Mouse (Mus musculus): ENCODE results near the gene Sept5. TPM values are rescaled to one million over a fixed set of nuclear protein-coding genes. Genes with fewer than 3 reads are reported as not detected.

Sept5 gene
- polyA plus RNA-seq, 1 experiment from 2014 or later: 105 TPM

DNA sequence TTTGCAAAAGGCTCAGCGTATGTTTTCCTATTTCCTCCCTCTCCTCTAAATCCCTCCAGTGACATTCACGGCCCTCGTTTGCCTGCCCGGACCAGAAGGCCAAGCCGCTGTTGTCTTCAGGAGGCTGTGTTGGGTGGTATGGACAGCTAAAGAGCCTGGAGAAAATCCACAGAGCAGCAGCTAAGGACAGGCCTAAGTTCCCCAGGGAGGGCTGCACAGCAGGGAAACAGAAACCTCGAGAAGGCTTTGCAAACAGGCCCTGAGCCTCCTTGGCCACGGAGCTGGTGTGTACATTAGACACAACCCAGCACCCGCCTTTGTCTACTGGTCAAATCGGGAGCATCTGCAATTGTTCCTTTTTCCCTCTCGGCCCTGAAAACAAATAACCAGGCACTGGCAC lies 44.1 kb downstream of the Sept5 start:
- Histone ChIP-seq H3K36me3 (no peaks in the 10 kb centered on the region), H3K4me1 (peaks cover 47% of the 10 kb centered on the region), H3K9ac (peak overlapping the region; percentile 36; the same call in 1 of the 2 replicates), H3K27me3 (peaks cover 99% of the 10 kb centered on the region), H3K9me3 (replicated peaks) (no peaks in the 10 kb centered on the region), H3K4me3 (peak overlapping the region; percentile 42), H3K4me2 (replicated peaks) (peak overlapping the region; percentile 62), H3K27ac (no peak overlapping the region)
- 5% methylated on average over 10 of the region's 10 CpGs for WGBS
- no peak for ATAC-seq (ENCODE audit: low FRiP score)

DNA sequence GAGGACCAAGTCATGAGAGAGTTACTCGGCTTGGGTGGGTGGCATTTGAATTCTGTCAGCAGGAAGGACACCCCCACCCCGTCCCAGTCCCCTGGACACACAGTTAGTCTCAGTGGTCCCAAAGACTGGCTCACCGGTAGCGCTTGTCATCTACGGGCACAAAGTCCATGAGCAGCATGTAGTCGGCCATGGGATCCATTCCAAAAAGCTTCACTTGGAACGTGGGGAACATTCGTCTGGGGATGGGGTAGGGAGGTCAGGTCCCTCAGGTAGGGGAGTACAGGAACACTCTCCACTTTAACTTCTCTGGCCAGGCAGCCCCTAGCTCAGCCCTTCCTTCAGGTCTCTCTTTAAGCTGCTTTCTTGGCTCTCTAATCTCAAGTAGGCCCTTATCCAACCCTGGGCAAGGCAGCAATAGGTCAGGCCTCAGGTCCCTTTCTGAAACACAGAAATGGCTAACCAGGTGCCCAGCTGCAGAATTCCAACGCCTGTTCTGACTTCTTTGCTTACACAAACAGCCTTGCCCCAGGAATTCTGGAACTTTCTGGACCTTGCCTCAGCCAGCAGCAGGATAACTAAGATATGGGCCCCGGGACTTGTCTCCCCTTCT lies 44.7 kb downstream of the Sept5 start:
- H3K27ac ChIP-seq: no peak overlapping the region
- peaks cover 40% of the 10 kb centered on the region for H3K4me1 ChIP-seq
- H3K36me3 ChIP-seq: no peaks in the 10 kb centered on the region
- peak overlapping the region; percentile 62 for H3K4me2 ChIP-seq (replicated peaks)
- WGBS: 6% methylated on average over 10 of the region's 10 CpGs
- no peaks in the 10 kb centered on the region for H3K9me3 ChIP-seq (replicated peaks)
- H3K27me3 ChIP-seq: peaks cover 99% of the 10 kb centered on the region
- no peak for ATAC-seq (ENCODE audit: low FRiP score)
- peak overlapping the region; percentile 42 for H3K4me3 ChIP-seq
- peak overlapping the region; percentile 36; the same call in 1 of the 2 replicates for H3K9ac ChIP-seq

DNA sequence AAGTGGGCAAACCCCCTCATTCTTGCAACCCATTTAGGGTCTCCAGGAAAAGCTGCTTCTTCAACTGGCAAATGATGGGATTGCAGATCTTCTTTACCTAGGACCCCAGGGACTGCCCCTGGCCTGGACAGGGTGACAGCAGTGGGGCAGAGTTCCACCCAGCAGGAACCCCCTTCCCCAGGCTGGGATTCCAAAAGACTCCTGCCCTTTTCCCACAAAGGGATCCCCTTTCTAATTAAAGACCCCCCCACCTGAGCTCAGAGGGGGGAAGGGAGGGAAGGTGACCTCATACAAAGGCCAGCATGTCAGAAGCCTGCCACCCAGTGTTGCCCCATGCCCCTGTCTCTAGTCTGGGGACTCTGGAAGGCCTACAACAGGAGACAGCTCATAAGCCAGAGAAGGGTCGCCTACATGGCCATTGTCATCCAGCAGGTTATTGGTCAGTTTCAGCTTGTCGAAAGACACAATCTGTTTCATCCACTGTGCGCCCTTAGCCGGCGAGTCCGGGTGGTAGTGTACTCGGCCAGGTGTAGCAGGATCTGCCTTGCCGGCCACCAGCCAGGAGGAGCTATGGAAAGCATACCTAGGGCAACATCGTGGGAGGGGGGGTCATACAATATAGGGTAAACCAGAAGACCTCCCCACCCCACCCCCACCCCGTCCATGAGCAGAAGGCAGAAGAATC lies 45.9 kb downstream of the Sept5 start:
- no peak for ATAC-seq (ENCODE audit: low FRiP score)
- WGBS: 12% methylated on average over 10 of the region's 10 CpGs

DNA sequence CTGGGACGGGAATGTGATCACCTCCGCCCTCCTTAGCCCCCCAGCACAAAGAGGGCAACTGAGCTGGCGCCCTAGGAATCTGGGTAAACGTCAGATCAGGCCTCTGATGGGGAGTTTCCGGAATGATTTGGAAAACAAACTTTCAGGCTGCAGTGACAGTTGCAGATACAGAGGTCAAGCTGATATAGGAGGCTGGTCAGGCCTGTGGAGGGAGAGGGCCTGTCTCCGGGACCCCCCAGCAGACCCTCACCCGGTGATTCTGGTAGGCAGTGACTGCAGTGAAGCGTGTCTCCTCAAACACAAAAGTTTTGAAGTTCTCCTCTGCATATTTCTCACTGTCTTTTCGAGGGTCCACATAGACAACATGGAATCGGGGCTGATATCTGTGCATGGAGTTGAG lies 46.6 kb downstream of the Sept5 start:
- ATAC-seq (ENCODE audit: low FRiP score): no peak
- H3K9ac ChIP-seq: no peak overlapping the region
- H3K36me3 ChIP-seq: no peaks in the 10 kb centered on the region
- H3K27me3 ChIP-seq: peaks cover 95% of the 10 kb centered on the region
- H3K4me1 ChIP-seq: peaks cover 33% of the 10 kb centered on the region
- H3K27ac ChIP-seq: no peak overlapping the region
- H3K9me3 ChIP-seq (replicated peaks): no peaks in the 10 kb centered on the region
- H3K4me2 ChIP-seq (replicated peaks): peak overlapping the region; percentile 55; the same call in 1 of the 2 replicates
- 9% methylated on average over 10 of the region's 10 CpGs for WGBS
- 0 out of 2 replicates have a peak overlapping the region, but pooled peaks have one; percentile 1 for H3K4me3 ChIP-seq

More for the DNA sequence above, 45.9 kb downstream of the Sept5 start:
- no peak overlapping the region for H3K27ac ChIP-seq
- H3K4me3 ChIP-seq: peak overlapping the region; percentile 42; the same call in 1 of the 2 replicates
- H3K36me3 ChIP-seq: no peaks in the 10 kb centered on the region
- H3K27me3 ChIP-seq: peaks cover 96% of the 10 kb centered on the region
- peaks cover 38% of the 10 kb centered on the region for H3K4me1 ChIP-seq
- H3K9me3 ChIP-seq (replicated peaks): no peaks in the 10 kb centered on the region
- peak overlapping the region; percentile 62; the same call in 1 of the 2 replicates for H3K4me2 ChIP-seq (replicated peaks)
- H3K9ac ChIP-seq: no peak overlapping the region

DNA sequence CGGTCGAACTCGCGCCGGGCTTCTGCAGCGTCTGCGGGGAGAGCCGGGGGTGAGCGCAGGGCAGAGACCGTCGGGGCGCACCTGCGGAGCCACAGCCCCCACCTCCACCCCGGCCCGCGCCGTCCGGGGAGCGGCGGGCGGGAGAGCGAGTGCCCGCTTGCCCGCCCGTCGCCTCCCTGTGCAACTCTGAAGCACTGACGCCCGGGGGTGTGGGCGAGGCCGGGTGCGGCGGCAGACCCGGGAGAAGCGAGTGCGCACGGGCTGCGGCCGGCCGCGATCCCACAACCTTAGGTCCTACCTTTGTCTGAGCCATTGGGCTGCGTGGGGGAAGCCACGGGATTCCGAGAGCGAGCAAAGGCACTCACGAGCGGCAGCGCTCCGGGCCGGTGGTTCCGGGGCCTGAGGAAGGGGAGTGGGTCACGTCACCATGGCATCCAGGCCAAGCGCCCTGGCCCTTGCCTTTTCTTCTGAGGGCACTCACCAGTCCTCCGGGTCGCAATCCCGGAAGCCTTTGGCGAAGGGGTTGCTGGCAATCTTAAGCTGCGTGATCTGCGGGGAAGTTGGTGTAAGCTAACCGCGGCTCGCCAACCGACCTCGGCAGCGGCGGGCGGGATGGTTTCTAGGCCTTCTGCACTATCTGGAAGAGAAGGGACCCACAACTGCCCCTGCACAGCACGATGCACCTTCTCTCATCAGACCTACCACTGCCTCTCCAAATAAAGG lies 47.2 kb downstream of the Sept5 start:
- Histone ChIP-seq H3K4me2 (replicated peaks) (peak overlapping the region; percentile 55), H3K4me1 (peaks cover 27% of the 10 kb centered on the region), H3K9me3 (replicated peaks) (no peaks in the 10 kb centered on the region), H3K36me3 (no peaks in the 10 kb centered on the region), H3K27ac (no peak overlapping the region), H3K27me3 (peaks cover 95% of the 10 kb centered on the region), H3K4me3 (peak overlapping the region; percentile 36), H3K9ac (peak overlapping the region; percentile 47)
- WGBS: under 1% methylated on average over 65 of the region's 67 CpGs
- no peak for ATAC-seq (ENCODE audit: low FRiP score)

DNA sequence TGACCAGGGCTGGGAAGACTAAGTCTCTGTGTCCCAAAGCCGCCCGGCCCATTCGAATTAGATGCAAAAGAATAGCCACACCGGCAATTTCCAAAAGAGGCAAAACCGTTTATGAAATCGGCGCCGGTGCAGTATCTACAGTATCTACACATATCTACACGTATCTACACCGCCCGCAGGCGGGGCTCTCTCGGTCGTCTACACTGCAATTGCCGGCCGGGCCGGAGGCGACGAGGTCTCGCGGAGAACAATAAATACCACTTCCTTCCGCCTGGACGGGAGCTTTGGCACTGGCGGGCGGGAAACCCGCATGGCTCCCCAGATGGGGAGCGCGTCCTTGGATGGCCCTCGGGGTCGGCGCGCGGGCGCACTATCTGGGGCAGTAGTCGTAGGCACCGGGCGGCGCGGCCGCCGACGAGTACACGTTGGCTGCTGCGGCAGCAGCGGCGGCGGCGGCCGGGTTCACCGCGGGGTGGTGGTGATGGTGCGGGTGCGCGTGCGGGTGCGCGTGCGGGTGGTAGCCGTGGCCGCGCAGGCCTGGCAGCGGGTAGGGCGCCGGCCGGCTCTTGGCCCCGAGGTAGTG lies 48.0 kb downstream of the Sept5 start:
- H3K27ac ChIP-seq: no peak overlapping the region
- peak overlapping the region; percentile 36 for H3K4me3 ChIP-seq
- H3K27me3 ChIP-seq: peaks cover 90% of the 10 kb centered on the region
- no peak for ATAC-seq (ENCODE audit: low FRiP score)
- WGBS: 1% methylated on average over 66 of the region's 66 CpGs
- H3K4me1 ChIP-seq: peaks cover 26% of the 10 kb centered on the region
- no peaks in the 10 kb centered on the region for H3K36me3 ChIP-seq
- H3K4me2 ChIP-seq (replicated peaks): peak overlapping the region; percentile 55
- H3K9ac ChIP-seq: peak overlapping the region; percentile 47
- no peaks in the 10 kb centered on the region for H3K9me3 ChIP-seq (replicated peaks)

DNA sequence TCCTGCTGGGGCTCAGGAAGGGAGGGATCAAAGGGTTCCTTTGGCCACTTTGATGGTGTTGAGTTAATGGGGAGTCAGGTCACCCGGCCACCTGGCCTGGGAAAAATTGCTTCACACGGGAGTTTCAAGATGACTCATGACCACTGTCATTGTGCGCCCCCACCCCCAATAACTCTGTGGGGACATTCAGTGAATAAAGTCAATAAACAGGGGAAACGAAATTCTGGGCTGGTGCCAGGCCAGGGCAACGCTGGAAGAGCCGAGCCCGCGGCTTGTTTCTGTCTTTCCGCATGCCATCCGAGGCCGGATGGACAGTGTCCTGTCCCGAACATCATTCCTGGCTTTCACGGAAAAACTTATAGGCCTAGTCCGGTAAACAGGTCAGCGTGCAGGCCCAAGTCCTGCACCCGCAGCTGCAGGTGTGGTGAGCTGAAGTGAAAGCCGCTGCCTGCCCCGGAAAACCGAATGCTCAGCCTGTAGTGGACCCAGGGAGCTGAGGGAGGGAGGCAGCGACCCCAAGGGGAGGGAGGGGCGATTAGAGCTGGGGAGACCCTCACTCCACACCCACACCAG lies 48.6 kb downstream of the Sept5 start:
- peak overlapping the region; percentile 55 for H3K4me2 ChIP-seq (replicated peaks)
- no peak overlapping the region for H3K9ac ChIP-seq
- no peaks in the 10 kb centered on the region for H3K9me3 ChIP-seq (replicated peaks)
- H3K36me3 ChIP-seq: no peaks in the 10 kb centered on the region
- peak overlapping the region; percentile 36 for H3K4me3 ChIP-seq
- 5% methylated on average over 21 of the region's 21 CpGs for WGBS
- H3K4me1 ChIP-seq: peaks cover 20% of the 10 kb centered on the region
- H3K27me3 ChIP-seq: peaks cover 85% of the 10 kb centered on the region
- ATAC-seq (ENCODE audit: low FRiP score): no peak
- H3K27ac ChIP-seq: no peak overlapping the region

DNA sequence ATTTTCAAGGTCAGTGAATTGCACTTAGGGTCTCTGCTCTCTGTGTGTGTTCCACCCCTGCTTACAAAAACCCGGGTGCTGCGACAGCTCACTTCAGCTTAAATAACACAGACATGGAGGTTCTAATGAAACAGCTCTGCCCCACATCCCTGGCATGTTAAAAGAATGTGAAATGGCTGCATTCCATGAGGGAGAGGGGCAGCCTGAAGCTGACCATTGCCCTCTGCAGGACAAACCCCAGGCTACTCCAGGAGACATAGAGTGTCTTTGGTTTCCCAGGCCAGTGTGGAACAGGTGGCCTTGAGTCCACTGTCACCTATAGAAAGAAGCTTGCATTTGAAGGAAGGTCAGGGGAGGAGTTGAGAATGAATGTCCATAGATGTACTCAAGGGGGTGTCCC lies 49.4 kb downstream of the Sept5 start:
- Histone ChIP-seq H3K27me3 (peaks cover 77% of the 10 kb centered on the region), H3K36me3 (no peaks in the 10 kb centered on the region), H3K9ac (no peak overlapping the region), H3K4me2 (replicated peaks) (no peak overlapping the region), H3K4me1 (peaks cover 15% of the 10 kb centered on the region), H3K9me3 (replicated peaks) (no peaks in the 10 kb centered on the region), H3K4me3 (no peak overlapping the region), H3K27ac (no peak overlapping the region)
- no peak for ATAC-seq (ENCODE audit: low FRiP score)
- 21% methylated on average over 2 of the region's 2 CpGs for WGBS

DNA sequence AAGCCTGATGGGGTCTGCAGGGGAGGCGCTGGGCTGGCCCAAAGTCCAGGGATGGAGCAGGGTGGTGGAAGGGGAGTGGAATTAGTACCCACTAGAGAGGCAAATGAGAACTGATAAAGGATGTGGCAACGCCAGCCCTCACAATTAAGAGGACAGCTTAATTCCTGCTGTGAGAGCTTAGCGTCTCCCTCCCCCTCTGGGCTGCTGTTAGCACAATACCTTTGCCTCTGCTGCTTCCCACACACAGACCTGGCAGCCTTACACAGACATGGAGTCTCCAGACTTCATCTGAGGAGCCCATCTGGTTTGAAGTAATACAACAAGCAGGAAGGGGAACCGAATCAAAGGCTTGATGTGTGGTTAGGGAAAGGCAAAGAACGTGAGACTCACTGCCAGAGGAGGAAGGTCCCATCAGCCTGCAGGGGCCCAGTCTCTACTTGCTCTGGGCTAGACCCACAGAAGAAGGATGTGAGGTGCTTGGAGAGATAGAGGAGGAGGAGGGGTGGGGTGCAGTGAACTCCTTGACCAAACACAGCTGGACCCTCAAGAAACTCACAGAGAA lies 52.1 kb downstream of the Sept5 start:
- Histone ChIP-seq H3K27me3 (peaks cover 50% of the 10 kb centered on the region), H3K9me3 (replicated peaks) (no peaks in the 10 kb centered on the region), H3K27ac (no peak overlapping the region), H3K9ac (no peak overlapping the region), H3K4me2 (replicated peaks) (no peak overlapping the region), H3K4me1 (peaks cover 15% of the 10 kb centered on the region), H3K36me3 (no peaks in the 10 kb centered on the region), H3K4me3 (no peak overlapping the region)
- no peak for ATAC-seq (ENCODE audit: low FRiP score)
- WGBS: 17% methylated on average over 5 of the region's 5 CpGs

DNA sequence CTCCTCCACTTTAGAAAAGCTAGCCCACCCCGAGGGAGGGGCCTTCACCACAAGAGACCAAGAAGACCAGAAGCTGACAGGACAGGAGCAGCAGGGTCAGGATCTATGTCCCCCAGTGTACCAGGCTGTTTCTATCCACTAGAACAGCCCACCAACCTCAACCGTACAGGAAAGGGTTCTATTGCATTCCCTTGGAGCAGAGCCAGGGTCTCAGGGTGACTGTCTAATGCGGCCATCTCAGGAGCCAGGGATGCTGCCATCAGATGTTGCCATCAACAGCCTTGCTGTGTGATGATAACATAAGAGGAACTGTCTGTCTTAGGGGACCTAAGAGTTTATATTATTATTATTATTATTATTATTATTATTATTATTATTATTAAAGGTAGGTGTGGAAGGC lies 52.7 kb downstream of the Sept5 start:
- Histone ChIP-seq H3K9me3 (replicated peaks) (no peaks in the 10 kb centered on the region), H3K4me1 (peaks cover 10% of the 10 kb centered on the region), H3K27ac (no peak overlapping the region), H3K9ac (no peak overlapping the region), H3K27me3 (peaks cover 44% of the 10 kb centered on the region), H3K4me3 (no peak overlapping the region), H3K4me2 (replicated peaks) (no peak overlapping the region), H3K36me3 (no peaks in the 10 kb centered on the region)
- 45% methylated on average over 3 of the region's 3 CpGs for WGBS
- no peak for ATAC-seq (ENCODE audit: low FRiP score)

DNA sequence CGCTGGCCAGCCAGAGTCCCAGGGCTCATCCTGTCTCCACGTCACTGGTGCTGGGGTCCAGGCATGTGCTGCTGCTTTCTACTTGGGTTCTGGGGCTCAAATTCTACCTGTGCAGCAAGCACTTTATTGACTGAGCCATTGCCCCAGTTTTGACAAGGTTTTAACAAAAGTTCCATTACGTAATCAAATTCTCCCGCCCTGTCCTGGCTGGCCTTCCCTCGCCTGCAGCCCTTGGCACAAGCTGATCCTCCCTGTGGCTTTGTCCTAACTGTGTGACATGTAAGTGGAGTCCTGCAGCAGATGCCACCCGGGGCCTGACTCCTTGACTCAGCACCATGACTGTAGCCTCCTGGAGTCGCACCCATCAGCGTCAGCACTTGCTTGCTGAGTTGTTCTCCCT lies 55.6 kb downstream of the Sept5 start:
- WGBS: 75% methylated on average over 8 of the region's 8 CpGs

More for the DNA sequence above, 55.6 kb downstream of the Sept5 start:
- no peak overlapping the region for H3K27ac ChIP-seq
- peaks cover 15% of the 10 kb centered on the region for H3K27me3 ChIP-seq
- ATAC-seq (ENCODE audit: low FRiP score): no peak
- H3K4me3 ChIP-seq: no peak overlapping the region
- H3K9me3 ChIP-seq (replicated peaks): no peaks in the 10 kb centered on the region
- no peaks in the 10 kb centered on the region for H3K36me3 ChIP-seq
- no peak overlapping the region for H3K9ac ChIP-seq
- no peak overlapping the region for H3K4me2 ChIP-seq (replicated peaks)
- H3K4me1 ChIP-seq: no peaks in the 10 kb centered on the region
